Mouse (Mus musculus) ovary, postnatal 36 days (tissue): Measurements from ENCODE around the gene Ckap2l.
A peak's percentile ranks its signal among the peaks of the same experiment; 100 is the strongest.

Experiments
- DNase-seq: peaks from one replicate; pipeline ENCODE4 v3.0.0; 2022; ENCODE audit warnings: low spot score, mixed read lengths

Gene Ckap2l

GRCm38 (mm10) chr2:129233803-129234477, 63.1 kb downstream of the Ckap2l start:
- DNase-seq = no peak

DNA sequence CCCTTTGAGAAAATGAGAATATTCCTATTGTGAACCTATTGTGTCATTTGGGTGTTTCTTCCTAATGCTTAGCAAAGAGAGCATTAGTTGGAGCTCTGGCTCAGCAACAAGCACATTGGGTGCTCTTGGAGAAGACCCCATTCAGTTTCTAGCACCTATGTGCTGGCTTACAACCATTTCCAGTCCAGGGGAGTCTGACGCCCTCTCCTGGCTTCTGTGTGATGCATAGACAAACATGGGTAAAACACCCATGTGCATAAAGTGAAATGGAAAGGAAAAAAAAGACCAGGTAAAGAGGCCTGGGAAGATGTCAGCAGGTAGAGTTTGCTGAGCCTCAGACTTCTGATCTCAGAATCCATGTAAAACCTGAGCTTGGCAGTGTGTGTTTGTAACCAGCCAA, 63.8 kb downstream of the Ckap2l start:
- DNase-seq = no peak

DNA sequence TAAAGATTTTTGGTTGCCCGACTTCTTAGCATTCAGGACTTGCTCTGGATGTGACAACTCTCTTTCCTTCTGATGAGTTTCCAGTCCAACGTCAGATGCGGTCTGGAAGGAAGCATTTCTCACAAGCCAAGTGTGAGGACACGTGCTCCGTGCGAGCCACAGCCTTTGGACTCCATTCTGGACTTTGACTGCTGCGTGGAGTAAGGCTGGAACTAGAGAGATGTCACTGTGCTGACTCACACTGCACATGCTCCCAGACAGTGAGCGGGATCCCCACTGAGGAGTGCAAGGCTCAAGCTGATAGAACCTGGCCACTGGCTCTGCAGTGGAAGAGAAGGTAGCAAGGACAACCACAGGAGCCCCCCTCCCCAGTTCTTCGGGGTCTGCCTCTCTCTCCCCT, 64.5 kb downstream of the Ckap2l start:
- no peak for DNase-seq

- DNase-seq = no peak
Observed at GRCm38 (mm10) chr2:129232023-129232422, 65.0 kb downstream of the Ckap2l start.

DNA sequence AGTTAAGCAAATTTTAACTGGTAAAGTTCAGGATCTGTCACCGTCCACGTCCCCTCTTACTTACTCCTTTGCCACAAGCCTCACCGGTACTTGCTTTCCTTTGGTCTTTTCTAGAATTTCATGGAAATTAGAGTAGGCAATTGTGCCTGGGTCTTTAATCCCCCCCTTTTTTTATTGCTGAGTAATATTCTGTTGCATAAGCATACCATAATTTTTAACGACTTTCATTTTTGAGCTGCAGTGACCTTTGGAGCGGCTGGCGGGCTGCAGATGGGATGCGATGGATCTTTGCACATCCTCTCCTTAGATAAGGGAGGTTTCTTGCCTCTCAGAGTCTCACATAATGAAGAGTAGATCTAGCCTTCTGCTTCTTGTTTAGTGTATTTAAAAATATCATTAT, 67.7 kb downstream of the Ckap2l start:
- no peak for DNase-seq

GRCm38 (mm10) chr2:129228571-129228970, 68.4 kb downstream of the Ckap2l start:
- no peak for DNase-seq

- no peak for DNase-seq
Observed at GRCm38 (mm10) chr2:129227709-129228108, 69.3 kb downstream of the Ckap2l start.

GRCm38 (mm10) chr2:129227011-129227529, 69.9 kb downstream of the Ckap2l start:
- DNase-seq = no peak

DNA sequence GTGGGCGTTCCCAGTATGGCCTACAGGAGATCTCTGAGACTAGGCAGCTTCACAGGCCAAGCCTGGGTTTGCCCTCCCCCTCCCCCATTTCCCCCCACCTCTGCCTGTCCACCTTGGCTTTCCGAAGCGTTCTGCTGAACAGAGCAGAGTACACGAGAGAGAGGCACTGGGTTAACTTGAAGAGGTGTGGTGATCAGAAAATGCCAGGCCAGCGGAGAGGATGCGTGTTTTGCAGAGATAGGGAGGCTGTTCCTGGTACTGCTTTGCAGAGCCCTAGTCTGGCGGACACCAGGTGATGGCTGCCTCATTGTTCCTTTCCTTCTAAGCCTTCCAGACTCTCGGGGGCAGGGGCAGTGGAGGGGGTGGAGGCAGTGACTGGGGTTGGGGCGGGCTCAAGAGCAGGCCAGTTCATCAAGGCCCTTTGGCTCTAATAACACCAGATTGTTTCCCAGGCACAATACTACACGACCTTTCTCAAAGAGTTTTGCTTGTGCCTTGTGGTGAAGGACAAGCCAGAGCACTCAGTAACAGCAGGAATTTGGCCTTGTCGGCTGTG, 70.6 kb downstream of the Ckap2l start:
- peak; percentile 51 for DNase-seq

DNA sequence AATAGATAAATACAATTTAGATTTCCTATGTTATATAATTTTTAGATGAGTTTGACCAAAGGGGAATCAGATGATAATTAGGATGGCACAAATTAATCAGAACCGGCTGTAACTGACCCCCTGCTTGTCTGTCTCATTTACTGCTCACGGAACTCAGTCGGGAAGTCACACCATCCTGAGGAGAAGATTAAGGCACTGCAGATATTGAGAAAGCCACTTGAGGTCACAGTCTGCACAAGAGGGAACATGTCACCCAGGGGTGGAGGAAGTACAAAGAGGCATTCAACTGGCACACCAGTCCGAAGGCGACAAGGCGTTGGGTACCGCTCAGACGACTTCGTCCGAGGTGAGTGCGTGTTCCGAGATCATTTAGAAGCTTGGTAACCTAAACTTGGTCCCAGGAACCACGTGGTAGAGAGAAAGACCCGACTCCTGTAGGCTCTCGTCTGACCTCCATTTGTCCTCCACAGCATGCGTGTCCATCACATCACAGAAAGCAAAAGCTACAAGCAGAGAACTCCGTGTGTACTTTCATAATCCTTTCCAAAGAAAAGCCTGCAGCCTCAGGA, 71.7 kb downstream of the Ckap2l start:
- no peak for DNase-seq

DNA sequence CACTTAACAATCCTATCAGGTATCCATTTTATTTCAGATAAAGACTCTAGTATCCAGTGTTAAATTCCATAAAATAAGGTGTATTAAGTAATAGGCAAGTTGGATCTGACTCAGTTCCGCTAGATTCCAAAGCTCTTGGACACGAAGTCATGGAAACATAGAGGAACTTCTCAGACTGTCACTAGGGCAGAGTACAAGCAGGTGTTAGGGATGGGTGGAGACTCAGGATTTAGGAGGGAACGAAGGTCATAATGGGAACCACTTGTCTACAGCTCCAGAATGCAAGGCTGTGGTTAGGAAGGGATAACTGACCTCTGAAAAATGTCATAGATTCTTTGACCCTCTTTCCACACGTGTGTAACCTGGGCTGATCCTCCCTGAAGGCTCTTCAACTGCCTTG, 72.8 kb downstream of the Ckap2l start:
- DNase-seq = no peak

GRCm38 (mm10) chr2:129221097-129221632, 75.8 kb downstream of the Ckap2l start:
- no peak for DNase-seq

DNA sequence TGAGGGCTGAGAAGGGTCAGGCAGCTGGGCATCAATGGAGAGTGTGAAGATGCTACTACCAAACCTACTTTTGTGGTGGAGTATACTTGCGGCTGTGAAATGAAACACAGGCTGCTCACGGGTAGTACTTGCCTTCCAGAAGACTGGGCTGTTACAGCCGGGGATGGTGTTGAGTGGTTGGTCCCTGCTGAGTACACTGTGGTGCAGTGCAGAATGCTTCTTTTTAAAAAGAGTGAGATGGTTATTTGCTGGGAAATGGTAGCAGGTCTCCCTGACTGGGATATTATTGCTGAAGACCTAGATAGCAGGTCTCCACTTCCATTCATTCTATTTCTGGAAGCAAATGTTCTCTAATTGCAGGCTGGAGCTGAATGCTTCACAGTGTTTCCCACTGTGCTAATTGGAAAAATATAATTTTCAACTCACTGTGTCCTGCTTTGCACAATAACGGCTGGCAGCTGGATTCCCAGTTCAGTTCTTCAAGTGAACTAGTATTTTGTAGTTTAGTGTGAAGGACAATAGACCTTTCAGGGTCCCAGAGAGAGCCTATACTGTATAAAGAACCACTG, 78.4 kb downstream of the Ckap2l start:
- no peak for DNase-seq
